Mouse (Mus musculus): ENCODE measurements around the gene Mns1.

DNA sequence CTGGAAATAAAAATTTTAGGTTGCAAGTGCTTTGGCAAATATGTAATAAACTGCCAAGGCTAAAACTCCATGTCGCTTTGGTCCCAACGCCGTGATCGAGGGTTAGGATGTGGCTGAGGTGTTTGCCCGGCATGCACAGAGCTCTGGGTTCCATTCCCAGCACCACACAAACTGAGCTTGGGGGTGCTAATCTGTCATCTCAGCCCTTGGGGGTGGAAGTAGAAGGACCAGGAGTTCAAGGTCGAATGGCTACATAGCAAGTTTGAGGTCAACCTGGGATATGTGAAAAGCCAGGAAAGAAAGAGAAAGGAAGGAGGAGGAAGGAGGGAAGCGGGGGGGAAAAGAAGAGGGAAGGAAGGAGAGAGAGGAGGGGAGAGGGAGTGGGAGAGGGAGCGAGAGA is 33.4 kb upstream of the Mns1 start:
- TF ChIP-seq CTCF (IDR thresholded peaks at IDR 0.05) (no peak), EP300 (IDR thresholded peaks at IDR 0.05) (no peak)

Measured in lung, postnatal 0 days (tissue).